Mouse (Mus musculus) intestine, postnatal 0 days (tissue): Measurements from ENCODE around the gene Nmnat1. TPM values are rescaled to one million over a fixed set of nuclear protein-coding genes. Genes with fewer than 3 reads are reported as not detected.
"Not testable (repeated sequence)": the region's sequence is repeated elsewhere in the genome, so short reads cannot be mapped to it uniquely, and the experiment has no call there.

Source experiments
- ATAC-seq: fragments of 200-750 bp; cut with Nextera tagmentation; 2 replicates; pipeline ENCODE4 v1.8.0; 2017; ENCODE audit warnings: mild to moderate bottlenecking, moderate TSS enrichment, moderate library complexity
- H3K27ac ChIP-seq: fragments of 300-500 bp; sonication (generic); 2 replicates; pipeline ENCODE4 v1.5.1; 2014; ENCODE audit warnings: mild to moderate bottlenecking, low read depth, low read length, moderate library complexity
- H3K27me3 ChIP-seq: fragments of 300-500 bp; sonication (generic); replicated peaks from 2 replicates; pipeline ENCODE4 v1.6.1; 2014; ENCODE audit warnings: low read length, mixed read lengths; ENCODE audit not compliant: control insufficient read depth, insufficient read depth
- H3K36me3 ChIP-seq: fragments of 300-500 bp; sonication (generic); 2 replicates; pipeline ENCODE4 v1.6.1; 2014; ENCODE audit warnings: mild to moderate bottlenecking, moderate library complexity; ENCODE audit not compliant: control insufficient read depth, insufficient read depth
- H3K4me1 ChIP-seq: fragments of 300-500 bp; sonication (generic); replicated peaks from 2 replicates; pipeline ENCODE4 v1.6.1; 2014; ENCODE audit warnings: antibody characterized with exemption, low read length, mixed read lengths; ENCODE audit not compliant: control insufficient read depth, insufficient read depth
- H3K4me2 ChIP-seq: fragments of 300-500 bp; sonication (generic); replicated peaks from 2 replicates; pipeline ENCODE4 v1.6.1; 2014; ENCODE audit warnings: low read depth, mild to moderate bottlenecking, moderate library complexity
- H3K4me3 ChIP-seq: fragments of 300-500 bp; sonication (generic); 2 replicates; pipeline ENCODE4 v1.5.1; 2014; ENCODE audit warnings: low read depth, low read length
- H3K9ac ChIP-seq: fragments of 300-500 bp; sonication (generic); 2 replicates; pipeline ENCODE4 v1.6.1; 2014; ENCODE audit warnings: mild to moderate bottlenecking, low read depth, low read length
- H3K9me3 ChIP-seq: fragments of 300-500 bp; sonication (generic); 2 replicates; pipeline ENCODE4 v1.6.1; 2016; ENCODE audit warnings: mixed run types; ENCODE audit not compliant: control insufficient read depth
- CTCF ChIP-seq: sonication (generic); IDR thresholded peaks from 2 replicates; pipeline ENCODE4 v1.5.1; 2016; ENCODE audit warnings: low read depth, mild to moderate bottlenecking, control low read depth, antibody characterized with exemption, moderate library complexity
- WGBS: fragments of 180-500 bp; shearing (Covaris S2); extraction: QIAGEN DNeasy Blood & Tissue Kit; methylation state at CpG from one replicate; pipeline ENCODE4 v1.1.7; 2014; 5-methylcytosine and 5-hydroxymethylcytosine counted together
- polyA plus RNA-seq: library from polyadenylated mRNA; unstranded; fragments of >200 nt; fragmentation: Nextera tagmentation; extraction: Ambion mirVana; gene quantifications from 2 replicates; pipeline ENCODE4 v1.2.1, GENCODE M21; 2015

The Nmnat1 gene
- polyA plus RNA-seq, 1 experiment from 2014 or later = 10.8 TPM

DNA sequence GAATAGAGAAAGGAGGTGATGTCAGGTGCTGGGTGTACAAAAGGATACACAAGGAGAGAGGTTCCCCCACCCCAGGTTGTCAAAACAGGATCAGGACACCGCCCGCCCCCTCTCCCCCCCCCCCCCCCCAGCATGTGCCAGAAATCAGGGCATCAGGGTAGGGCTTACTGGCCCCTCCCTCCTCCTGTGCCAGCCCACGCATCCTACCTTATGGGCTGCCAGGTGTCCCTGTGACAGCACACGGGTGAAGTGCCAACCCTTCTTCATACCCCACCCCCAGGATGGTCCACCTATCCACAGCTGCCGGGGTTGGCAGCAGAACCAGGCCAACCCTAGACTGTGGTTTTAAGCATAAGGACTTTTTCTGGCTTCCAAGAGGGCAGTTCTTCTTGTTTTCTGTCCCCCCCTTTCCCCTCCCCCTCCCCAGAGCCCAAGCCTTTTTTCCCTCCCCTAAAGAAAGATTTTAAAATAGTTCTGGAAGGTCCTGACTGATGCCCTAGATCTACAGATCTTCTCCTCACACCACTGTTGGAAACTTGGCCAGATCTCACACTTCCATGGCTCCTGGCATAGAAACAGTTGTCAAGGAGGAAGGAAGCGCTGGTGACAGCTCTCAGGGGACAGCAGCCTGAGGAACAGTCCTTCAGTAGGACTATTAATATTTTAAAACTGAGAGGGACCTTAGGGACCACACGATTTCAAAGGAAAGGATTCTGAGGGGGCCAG, 23.3 kb downstream of the Nmnat1 start:
- Histone ChIP-seq H3K36me3 (no peaks in the 10 kb centered on the region), H3K9me3 (no peaks in the 10 kb centered on the region), H3K4me1 (no peaks in the 10 kb centered on the region), H3K27me3 (no peaks in the 10 kb centered on the region), H3K27ac (no peak overlapping the region), H3K9ac (no peak overlapping the region), H3K4me3 (no peak overlapping the region), H3K4me2 (no peak overlapping the region)
- TF ChIP-seq CTCF = no peak
- WGBS = 70% methylated on average over 7 of the region's 7 CpGs
- ATAC-seq = no peak

DNA sequence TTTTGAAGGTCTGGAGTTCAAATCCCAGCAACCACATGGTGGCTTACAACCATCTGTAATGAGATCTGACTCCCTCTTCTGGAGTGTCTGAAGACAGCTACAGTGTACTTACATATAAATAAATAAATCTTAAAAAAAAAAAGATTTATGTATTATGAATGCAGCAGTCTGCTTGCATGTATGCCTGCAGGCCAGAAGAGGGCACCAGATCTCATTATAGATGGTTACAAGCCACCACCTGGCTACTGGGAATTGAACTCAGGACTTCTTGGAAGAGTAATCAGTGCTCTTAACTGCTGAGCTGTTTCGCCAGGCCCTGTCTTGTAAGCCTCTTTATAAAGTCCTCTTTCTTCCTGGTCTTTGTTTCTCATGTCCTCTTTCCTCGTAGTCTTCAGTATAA, 24.5 kb downstream of the Nmnat1 start:
- not testable (repeated sequence) for H3K9ac ChIP-seq, H3K36me3 ChIP-seq, H3K4me3 ChIP-seq, H3K27ac ChIP-seq, H3K4me2 ChIP-seq, H3K9me3 ChIP-seq, H3K4me1 ChIP-seq, H3K27me3 ChIP-seq, ATAC-seq
- peak; percentile 42; the same call in 1 of the 2 replicates for TF ChIP-seq CTCF
- WGBS = 93% methylated on average over 2 of the region's 2 CpGs

DNA sequence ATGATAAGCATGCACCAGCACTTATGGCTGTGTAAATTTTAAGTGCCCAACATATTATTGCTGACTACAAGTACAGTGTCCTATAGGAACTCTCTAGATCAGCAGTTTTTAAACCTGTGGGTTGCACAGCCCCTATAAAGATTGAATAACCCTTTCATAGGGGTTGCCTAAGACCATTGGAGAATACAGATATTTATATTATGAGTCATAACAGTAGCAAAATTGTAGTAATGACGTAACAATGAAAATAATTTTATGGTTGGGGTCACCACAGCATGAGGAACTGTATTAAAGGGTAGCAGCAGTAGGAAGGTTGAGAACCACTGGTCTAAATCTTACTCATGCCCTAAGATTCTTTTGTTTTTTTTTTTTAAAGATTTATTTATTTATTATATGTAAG, 25.6 kb downstream of the Nmnat1 start:
- H3K4me2 ChIP-seq = no peak overlapping the region
- H3K27me3 ChIP-seq = no peaks in the 10 kb centered on the region
- no peak overlapping the region for H3K27ac ChIP-seq
- 65% methylated on average over 1 of the region's 1 CpGs for WGBS
- H3K4me1 ChIP-seq = no peaks in the 10 kb centered on the region
- no peaks in the 10 kb centered on the region for H3K9me3 ChIP-seq
- TF ChIP-seq CTCF = no peak
- no peak overlapping the region for H3K9ac ChIP-seq
- no peak for ATAC-seq
- H3K36me3 ChIP-seq = no peaks in the 10 kb centered on the region
- H3K4me3 ChIP-seq = no peak overlapping the region

DNA sequence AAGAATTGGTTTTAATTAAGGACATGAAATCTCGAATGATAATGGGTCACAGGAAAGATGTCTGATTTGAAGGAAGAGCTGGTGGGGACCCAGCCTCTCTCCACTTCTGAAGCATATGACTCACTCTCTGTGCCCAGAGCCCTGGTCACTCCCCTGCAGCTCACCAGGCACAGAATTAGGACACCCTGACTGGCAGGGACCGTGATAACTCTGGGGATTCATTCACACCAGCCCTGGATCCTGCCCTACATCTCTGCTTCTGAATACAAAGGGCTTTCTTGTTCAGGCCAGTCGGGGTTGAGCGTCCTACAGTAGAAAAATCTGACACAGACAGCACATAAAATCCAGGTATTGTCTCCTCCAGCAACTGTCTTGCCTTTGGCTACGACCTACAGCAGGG, 26.5 kb downstream of the Nmnat1 start:
- no peak overlapping the region for H3K4me3 ChIP-seq
- H3K36me3 ChIP-seq = no peaks in the 10 kb centered on the region
- 58% methylated on average over 5 of the region's 5 CpGs for WGBS
- ATAC-seq = no peak
- H3K27ac ChIP-seq = no peak overlapping the region
- no peaks in the 10 kb centered on the region for H3K9me3 ChIP-seq
- no peak for TF ChIP-seq CTCF
- H3K27me3 ChIP-seq = no peaks in the 10 kb centered on the region
- no peaks in the 10 kb centered on the region for H3K4me1 ChIP-seq
- H3K4me2 ChIP-seq = no peak overlapping the region
- H3K9ac ChIP-seq = no peak overlapping the region

DNA sequence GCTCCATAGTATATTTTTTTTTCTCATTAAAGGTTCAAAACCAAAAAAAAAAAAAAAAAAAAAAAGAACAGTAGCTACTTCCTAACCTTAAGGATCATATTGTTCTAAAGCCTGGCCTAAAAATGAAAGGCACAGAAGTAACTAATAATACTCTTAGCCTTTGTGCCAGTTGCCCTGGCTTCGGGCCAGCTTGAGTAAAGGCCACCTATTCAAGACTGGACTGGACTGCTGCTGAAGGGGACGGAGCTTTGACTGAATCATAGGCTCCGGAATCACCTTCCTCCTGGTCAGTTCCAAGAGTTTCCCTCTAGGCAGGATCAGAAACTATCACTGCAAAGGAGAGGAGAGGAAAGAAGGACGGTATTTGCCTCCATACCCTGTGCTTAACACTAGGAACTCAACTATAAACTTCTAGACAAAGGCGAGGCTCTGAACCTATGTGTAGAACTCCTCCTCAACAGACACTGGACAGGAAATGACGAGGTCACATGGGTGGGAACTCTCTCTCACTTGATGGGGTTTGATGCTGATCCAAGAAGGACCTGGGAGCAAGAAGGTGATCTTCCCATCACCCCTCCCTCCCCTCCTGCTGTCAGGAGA, 27.1 kb downstream of the Nmnat1 start:
- 65% methylated on average over 6 of the region's 6 CpGs for WGBS
- Histone ChIP-seq H3K4me1 (no peaks in the 10 kb centered on the region), H3K9me3 (no peaks in the 10 kb centered on the region), H3K4me2 (no peak overlapping the region), H3K4me3 (no peak overlapping the region), H3K36me3 (no peaks in the 10 kb centered on the region), H3K27ac (no peak overlapping the region), H3K27me3 (no peaks in the 10 kb centered on the region), H3K9ac (no peak overlapping the region)
- ATAC-seq = no peak
- TF ChIP-seq CTCF = no peak

DNA sequence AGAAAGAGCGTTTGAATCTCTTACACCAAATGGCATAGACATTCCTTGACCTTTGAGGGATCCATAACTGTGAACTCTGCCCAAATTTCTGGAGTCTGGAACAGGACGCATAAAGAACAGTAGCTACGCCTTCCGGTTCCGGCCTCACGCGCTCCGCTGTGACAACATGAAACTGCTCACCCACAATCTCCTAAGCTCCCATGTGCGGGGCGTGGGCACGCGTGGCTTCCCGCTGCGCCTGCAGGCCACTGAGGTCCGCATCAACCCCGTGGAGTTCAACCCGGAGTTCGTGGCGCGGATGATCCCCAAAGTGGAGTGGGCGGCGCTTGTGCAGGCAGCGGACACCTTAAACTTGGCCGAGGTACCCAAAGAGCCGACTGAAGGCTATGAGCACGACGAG, 27.8 kb downstream of the Nmnat1 start:
- 87% methylated on average over 27 of the region's 27 CpGs for WGBS
- H3K9me3 ChIP-seq, H3K36me3 ChIP-seq, H3K27ac ChIP-seq, H3K27me3 ChIP-seq, H3K4me1 ChIP-seq, H3K4me3 ChIP-seq, H3K4me2 ChIP-seq, H3K9ac ChIP-seq: not testable (repeated sequence)
- ATAC-seq = 0 out of 2 replicates have a peak, but pooled peaks have one; percentile 12
